Mouse (Mus musculus): Measurements from ENCODE around the gene Gm7138. TPM values are rescaled to one million over a fixed set of nuclear protein-coding genes. Genes with fewer than 3 reads are reported as not detected.
"Not testable (repeated sequence)": the region's sequence is repeated elsewhere in the genome, so short reads cannot be mapped to it uniquely, and the experiment has no call there.

The Gm7138 gene
- total RNA-seq, 2 experiments from 2014 or later, result not detected

GRCm38 (mm10) chr10:77769727-77770126, 7.0 kb downstream of the Gm7138 start:
- Histone ChIP-seq H3K4me3 (no peak overlapping the region), H3K27ac (no peak overlapping the region)
- DNase-seq, result no peak
- intact Hi-C loops (cut with DNase I), result no loop called here
- no peak for TF ChIP-seq CTCF (IDR thresholded peaks at IDR 0.05)

GRCm38 (mm10) chr10:77759582-77759981, 17.2 kb downstream of the Gm7138 start, which contains the start of gene Gm3233:
Gene Gm3233 (minus strand): TSS chr10:77759682.
- intact Hi-C loops (cut with DNase I); DNase-seq; H3K27ac ChIP-seq; H3K4me3 ChIP-seq: not testable (repeated sequence)

- no peak overlapping the region for H3K27ac ChIP-seq
- DNase-seq, result no peak
- intact Hi-C loops (cut with DNase I), result no loop called here
- no peak overlapping the region for H3K4me3 ChIP-seq
- TF ChIP-seq CTCF (IDR thresholded peaks at IDR 0.05), result peak; percentile 18; the same call in 1 of the 2 replicates
Observed at GRCm38 (mm10) chr10:77753448-77753847, 23.3 kb downstream of the Gm7138 start.

- peak; percentile 13; the same call in 1 of the 2 replicates for TF ChIP-seq CTCF (IDR thresholded peaks at IDR 0.05)
- intact Hi-C loops (cut with DNase I); H3K27ac ChIP-seq: not testable (repeated sequence)
Observed at GRCm38 (mm10) chr10:77752312-77752711, 24.4 kb downstream of the Gm7138 start.

GRCm38 (mm10) chr10:77751254-77751653, 25.5 kb downstream of the Gm7138 start, which contains the start of gene Gm9736:
Gene Gm9736 (minus strand): TSS chr10:77751354.
- not testable (repeated sequence) for H3K4me3 ChIP-seq
- intact Hi-C loops (cut with DNase I), result loop anchor here (1.0 kb wide), 1 partner anchor 12 kb away; no protein-coding TSS in a partner anchor

More at GRCm38 (mm10) chr10:77752312-77752711, 24.4 kb downstream of the Gm7138 start:
- H3K4me3 ChIP-seq, DNase-seq: not testable (repeated sequence)

GRCm38 (mm10) chr10:77750686-77751085, 26.1 kb downstream of the Gm7138 start:
- H3K4me3 ChIP-seq, H3K27ac ChIP-seq, DNase-seq: not testable (repeated sequence)
- intact Hi-C loops (cut with DNase I), result loop anchor here (1.0 kb wide), 1 partner anchor 13 kb away; no protein-coding TSS in a partner anchor

More at GRCm38 (mm10) chr10:77751254-77751653, 25.5 kb downstream of the Gm7138 start, which contains the start of gene Gm9736:
- H3K27ac ChIP-seq, DNase-seq: not testable (repeated sequence)

GRCm38 (mm10) chr10:77741924-77742688, 34.6 kb downstream of the Gm7138 start, which contains the start of gene Gm18596:
Gene Gm18596 (minus strand): TSS chr10:77742638.
- H3K4me3 ChIP-seq; DNase-seq; intact Hi-C loops (cut with DNase I); H3K27ac ChIP-seq: not testable (repeated sequence)

- no peak for DNase-seq
- TF ChIP-seq CTCF (IDR thresholded peaks at IDR 0.05), result no peak
- no peak overlapping the region for H3K4me3 ChIP-seq
- no peak overlapping the region for H3K27ac ChIP-seq
- intact Hi-C loops (cut with DNase I), result no loop called here
Observed at GRCm38 (mm10) chr10:77738929-77739328, 37.8 kb downstream of the Gm7138 start.

- H3K4me3 ChIP-seq, result no peak overlapping the region
- intact Hi-C loops (cut with DNase I), result no loop called here
- TF ChIP-seq CTCF (IDR thresholded peaks at IDR 0.05), result no peak
- H3K27ac ChIP-seq, result no peak overlapping the region
- no peak for DNase-seq
Observed at GRCm38 (mm10) chr10:77735928-77736327, 40.8 kb downstream of the Gm7138 start.

- no peak for DNase-seq
- peak; percentile 35 for TF ChIP-seq CTCF (IDR thresholded peaks at IDR 0.05)
- H3K4me3 ChIP-seq, result no peak overlapping the region
- H3K27ac ChIP-seq, result no peak overlapping the region
- intact Hi-C loops (cut with DNase I), result no loop called here
Observed at GRCm38 (mm10) chr10:77729241-77729640, 47.5 kb downstream of the Gm7138 start.

GRCm38 (mm10) chr10:77728280-77728679, 48.5 kb downstream of the Gm7138 start:
- intact Hi-C loops (cut with DNase I), result no loop called here
- peak; percentile 29 for TF ChIP-seq CTCF (IDR thresholded peaks at IDR 0.05)

More at GRCm38 (mm10) chr10:77728280-77728679, 48.5 kb downstream of the Gm7138 start:
- no peak for DNase-seq
- Histone ChIP-seq H3K4me3 (no peak overlapping the region), H3K27ac (no peak overlapping the region)

Other genes starting within 250 kb of the Gm7138 start
- 1 to 10 TPM in 1 of 2 experiments, under 1 TPM in 1; 0.92 to 1.8 TPM for gene Itgb2, start 246.7 kb downstream of the Gm7138 start, total RNA-seq (2021)
- 10 to 100 TPM; 30.5 to 36.5 TPM for gene Pttg1ip, start 195.2 kb downstream of the Gm7138 start, total RNA-seq (2021)
- 10 to 100 TPM; 43.5 to 44.5 TPM for gene Sumo3, start 170.8 kb downstream of the Gm7138 start, total RNA-seq (2021)
- 1 to 10 TPM; 8.4 to 8.6 TPM for gene Gm49325, start 170.7 kb downstream of the Gm7138 start, total RNA-seq (2021)
- gene Ube2g2, start 154.7 kb downstream of the Gm7138 start, total RNA-seq (2021), result 10 to 100 TPM; 95.4 to 100.0 TPM
- not detected for gene Tspear, start 90.4 kb downstream of the Gm7138 start, total RNA-seq (2021)
- not detected for gene Gm19402, start 86.2 kb downstream of the Gm7138 start, total RNA-seq (2021)
- gene Gm9508, start 79.7 kb downstream of the Gm7138 start, total RNA-seq (2021), result not detected
- gene Gm10272, start 70.3 kb downstream of the Gm7138 start, total RNA-seq (2021), result not detected
- gene Gm10024, start 65.5 kb downstream of the Gm7138 start, total RNA-seq (2021), result not detected
- not detected for gene Gm10142, start 61.1 kb downstream of the Gm7138 start, total RNA-seq (2021)
- not detected for gene Krtap12-1, start 56.3 kb downstream of the Gm7138 start, total RNA-seq (2021)
- gene Gm10100, start 50.5 kb downstream of the Gm7138 start, total RNA-seq (2021), result not detected
- gene Gm18596, start 34.3 kb downstream of the Gm7138 start, total RNA-seq (2021), result not detected
- not detected for gene Gm9736, start 25.6 kb downstream of the Gm7138 start, total RNA-seq (2021)
- gene Gm3233, start 17.3 kb downstream of the Gm7138 start, total RNA-seq (2021), result not detected
- not detected for gene Gm3238, start 5.6 kb downstream of the Gm7138 start, total RNA-seq (2021)
- gene Gm3250, start 5.6 kb upstream of the Gm7138 start, total RNA-seq (2021), result not detected
- not detected for gene Gm7137, start 11.3 kb upstream of the Gm7138 start, total RNA-seq (2021)
- not detected for gene Gm9639, start 18.1 kb upstream of the Gm7138 start, total RNA-seq (2021)
- gene Gm19668, start 22.2 kb upstream of the Gm7138 start, total RNA-seq (2021), result not detected
- not detected for gene Gm9507, start 34.9 kb upstream of the Gm7138 start, total RNA-seq (2021)
- gene Gm2696, start 37.7 kb upstream of the Gm7138 start, total RNA-seq (2021), result not detected
- gene Krtap10-4, start 50.2 kb upstream of the Gm7138 start, total RNA-seq (2021), result not detected
- not detected for gene Krtap10-10, start 59.0 kb upstream of the Gm7138 start, total RNA-seq (2021)
- gene Gm36176, start 69.9 kb upstream of the Gm7138 start, total RNA-seq (2021), result not detected
- gene Gm10318, start 75.9 kb upstream of the Gm7138 start, total RNA-seq (2021), result not detected
- not detected for gene Gm3285, start 85.0 kb upstream of the Gm7138 start, total RNA-seq (2021)
- gene Lrrc3, start 125.6 kb upstream of the Gm7138 start, total RNA-seq (2021), result under 1 TPM; 0.13 to 0.14 TPM
- gene Trpm2, start 193.6 kb upstream of the Gm7138 start, total RNA-seq (2021), result under 1 TPM in 1 of 2 experiments, not detected in 1; 0.33 TPM
- 1 to 10 TPM; 3.8 to 4.3 TPM for gene 1810043G02Rik, start 201.6 kb upstream of the Gm7138 start, total RNA-seq (2021)
- 1 to 10 TPM; 6.0 to 6.5 TPM for gene Pfkl, start 233.1 kb upstream of the Gm7138 start, total RNA-seq (2021)

Measured in gastrocnemius, adult 2 months (tissue).